Mouse (Mus musculus): Measurements from ENCODE around the gene Trh.

Trh gene

GRCm38 (mm10) chr6:92224981-92225380 is 19.5 kb downstream of the Trh start:
- no peak for DNase-seq (ENCODE audit: low spot score)

DNA sequence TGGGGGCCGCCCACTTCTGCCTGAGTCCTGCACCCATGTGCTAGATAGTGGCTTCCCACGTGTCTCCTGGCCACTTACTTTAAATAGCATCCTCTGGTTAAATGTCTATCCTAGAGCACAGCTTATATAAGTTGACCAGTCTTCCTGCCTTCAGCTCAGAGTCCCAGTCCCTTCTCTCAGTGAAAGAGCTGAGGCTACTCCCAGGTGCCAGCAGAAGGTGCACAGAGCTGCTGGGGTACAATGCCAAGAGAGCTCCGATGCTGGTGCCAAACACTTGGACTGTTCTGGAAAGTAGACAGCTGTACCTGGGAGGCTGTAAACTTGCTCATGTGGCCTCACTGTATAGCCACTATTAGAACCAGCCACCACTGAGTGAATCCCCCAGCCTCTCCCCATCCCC is 22.4 kb downstream of the Trh start:
- no peak for DNase-seq (ENCODE audit: low spot score)

GRCm38 (mm10) chr6:92221604-92222003 is 22.8 kb downstream of the Trh start:
- no peak for DNase-seq (ENCODE audit: low spot score)

DNA sequence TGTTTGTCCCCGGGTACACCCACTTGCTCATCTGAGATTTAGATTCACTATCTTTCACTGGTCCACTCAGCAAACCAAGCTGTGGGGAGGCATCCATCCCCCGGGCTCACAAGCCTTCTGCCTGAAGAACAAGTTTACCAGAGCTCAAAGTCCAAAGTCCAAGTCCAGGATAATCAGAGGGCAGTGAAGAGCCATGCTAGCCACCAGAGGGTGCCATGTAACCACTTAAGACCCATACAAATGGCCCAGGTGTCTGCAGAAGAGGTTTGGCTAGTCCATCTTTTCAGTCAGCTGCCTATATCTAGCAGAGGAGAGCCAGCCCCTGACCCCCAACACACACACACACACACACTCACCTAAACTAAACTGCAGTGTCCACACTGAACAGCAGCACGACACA is 25.0 kb downstream of the Trh start:
- DNase-seq (ENCODE audit: low spot score), result peak; percentile 44

GRCm38 (mm10) chr6:92214773-92215449 is 29.5 kb downstream of the Trh start, which contains the start of gene Rbsn:
TSS of gene Rbsn (minus strand) at chr6:92214925.
- DNase-seq (ENCODE audit: low spot score), result peak; percentile 91

GRCm38 (mm10) chr6:92214055-92214772 is 30.2 kb downstream of the Trh start:
- DNase-seq (ENCODE audit: low spot score), result no peak

- DNase-seq (ENCODE audit: low spot score), result no peak
Measured at GRCm38 (mm10) chr6:92199414-92199813, 45.0 kb downstream of the Trh start.
